Mouse (Mus musculus) ES-E14 (cell line): ENCODE data around the gene Kcnab2. TPM values are rescaled to one million over a fixed set of nuclear protein-coding genes. Genes with fewer than 3 reads are reported as not detected.

Experiments
- DNase-seq: peaks from one replicate; pipeline ENCODE4 v3.0.0-alpha.2; 2013; ENCODE audit warnings: low read depth, low spot score
- H3K27ac ChIP-seq: 2 replicates; pipeline ENCODE4 v1.5.1; 2012; ENCODE audit warnings: low read depth, mild to moderate bottlenecking, low read length, moderate library complexity, mixed read lengths; ENCODE audit not compliant: poor library complexity, insufficient read depth, severe bottlenecking
- H3K36me3 ChIP-seq: 2 replicates; pipeline ENCODE4 v1.6.1; 2012; ENCODE audit warnings: mild to moderate bottlenecking, low read length, moderate library complexity, mixed read lengths; ENCODE audit not compliant: control insufficient read depth, poor library complexity, insufficient read depth, severe bottlenecking
- H3K4me1 ChIP-seq, 2 experiments: fragments of 150-350 bp in 1 of 2; sonication (generic) in 1 of 2; 2 replicates each; pipeline ENCODE4 v1.6.1; 2012; ENCODE audit warnings: low read length in 2 of 2, mild to moderate bottlenecking in 1 of 2, mixed read lengths in 1 of 2; ENCODE audit not compliant: control insufficient read depth in 2 of 2, insufficient read depth in 2 of 2, poor library complexity in 1 of 2
- H3K4me3 ChIP-seq, 2 experiments: fragments of 150-350 bp in 1 of 2; sonication (generic) in 1 of 2; 2 replicates each; pipeline ENCODE4 v1.5.1; 2012; ENCODE audit warnings: low read length in 2 of 2, low read depth in 1 of 2, mild to moderate bottlenecking in 1 of 2, mixed read lengths in 1 of 2; ENCODE audit not compliant: insufficient read depth in 1 of 2, poor library complexity in 1 of 2, severe bottlenecking in 1 of 2
- H3K9ac ChIP-seq: 2 replicates; pipeline ENCODE4 v1.6.1; 2012; ENCODE audit warnings: low read depth, mild to moderate bottlenecking, low read length, mixed read lengths; ENCODE audit not compliant: poor library complexity, insufficient read depth, severe bottlenecking
- H3K9me3 ChIP-seq: fragments of 150-350 bp; sonication (generic); 2 replicates; pipeline ENCODE4 v1.6.1; 2012; ENCODE audit warnings: low read depth, mild to moderate bottlenecking, low read length; ENCODE audit not compliant: control insufficient read depth, insufficient read depth
- CHD2 ChIP-seq: IDR thresholded peaks from 2 replicates; pipeline ENCODE4 v1.6.1; 2014; ENCODE audit warnings: mild to moderate bottlenecking, low read depth, low read length, inconsistent platforms
- HCFC1 ChIP-seq: IDR thresholded peaks from 2 replicates; pipeline ENCODE4 v1.6.1; 2012; ENCODE audit warnings: low read length, inconsistent platforms, borderline replicate concordance; ENCODE audit not compliant: insufficient read depth
- MAFK ChIP-seq: IDR thresholded peaks from 2 replicates; pipeline ENCODE4 v1.6.1; 2014; ENCODE audit warnings: mild to moderate bottlenecking, low read depth, low read length, inconsistent platforms; ENCODE audit not compliant: insufficient read depth
- ZC3H11A ChIP-seq: IDR thresholded peaks from 2 replicates; pipeline ENCODE4 v1.6.1; 2012; ENCODE audit warnings: low read depth, mild to moderate bottlenecking, inconsistent platforms, low read length, borderline replicate concordance
- ZNF384 ChIP-seq: IDR thresholded peaks from 2 replicates; pipeline ENCODE4 v1.6.1; 2012; ENCODE audit warnings: low read depth, low read length, inconsistent platforms
- in situ Hi-C, 2 experiments: fragments of 600-800 bp; cut with MboI; formaldehyde crosslinking; loops; one replicate each; pipeline ENCODE4 v1.15.1; 2025; ENCODE audit warnings: low sequenced_read_pairs in 2 of 2, inconsistent platforms in 1 of 2; ENCODE audit not compliant: unreplicated experiment in 2 of 2
- total RNA-seq: library from RNA; depleted of rRNA; stranded (reverse); fragments of 300-350 nt; gene quantifications from 2 replicates; pipeline ENCODE4 v1.2.3, GENCODE M21; 2012; rRNA removed

Gene Kcnab2
- 1.6 TPM in 2 replicates for total RNA-seq

- TF ChIP-seq CHD2, result peak; percentile 75
- peak; percentile 47; the same call in 1 of the 2 replicates for TF ChIP-seq MAFK
- TF ChIP-seq ZC3H11A, result no peak
- TF ChIP-seq HCFC1, result no peak; the same call in 1 of the 2 replicates
- TF ChIP-seq ZNF384, result no peak
- Histone ChIP-seq H3K36me3 (no peaks in the 10 kb centered on the region), H3K4me1 (peaks cover 0 to 21% of the 10 kb centered on the region in 2 experiments; a peak in 2 of 4 replicates), H3K27ac (no peak within 1 kb of the TSS; the same call in 1 of the 2 replicates), H3K9ac (peak within 1 kb of the TSS; percentile 86), H3K4me3 (peak within 1 kb of the TSS; percentile 85 to 86), H3K9me3 (no peaks in the 10 kb centered on the region)
- in situ Hi-C loops, result no loop called here
- DNase-seq, result peak; percentile 99
Observed at GRCm38 (mm10) chr4:152477466-152478223, at the start of gene Kcnab2. Gene Kcnab2 (minus strand): TSS chr4:152477871.

GRCm38 (mm10) chr4:152520083-152520482 lies 42.4 kb upstream of the Kcnab2 start:
- no peaks in the 10 kb centered on the region; the same call in 1 of the 2 replicates for H3K36me3 ChIP-seq
- TF ChIP-seq MAFK (no peak), ZNF384 (peak; percentile 86), ZC3H11A (no peak), HCFC1 (no peak), CHD2 (no peak)
- H3K9me3 ChIP-seq, result no peaks in the 10 kb centered on the region
- H3K4me3 ChIP-seq, result no peak overlapping the region
- peak; percentile 68 for DNase-seq
- H3K9ac ChIP-seq, result no peak overlapping the region
- H3K4me1 ChIP-seq, result peaks cover 0 to 13% of the 10 kb centered on the region in 2 experiments; a peak in 1 of 4 replicates
- no peak overlapping the region for H3K27ac ChIP-seq
- in situ Hi-C loops, result no loop called here

- H3K36me3 ChIP-seq, result no peaks in the 10 kb centered on the region
- TF ChIP-seq HCFC1 (no peak), CHD2 (no peak), MAFK (no peak), ZNF384 (no peak), ZC3H11A (no peak)
- H3K9ac ChIP-seq, result no peak overlapping the region
- H3K4me1 ChIP-seq, result peaks cover 0 to 19% of the 10 kb centered on the region in 2 experiments; a peak in 1 of 4 replicates
- H3K9me3 ChIP-seq, result no peaks in the 10 kb centered on the region
- in situ Hi-C loops, result no loop called here
- no peak overlapping the region for H3K27ac ChIP-seq
- H3K4me3 ChIP-seq, result no peak overlapping the region
- DNase-seq, result no peak
Observed at GRCm38 (mm10) chr4:152519106-152519505, 41.4 kb upstream of the Kcnab2 start.

- DNase-seq, result no peak
- H3K27ac ChIP-seq, result no peak overlapping the region
- TF ChIP-seq ZC3H11A (no peak), ZNF384 (no peak), MAFK (no peak), HCFC1 (no peak), CHD2 (no peak)
- no peaks in the 10 kb centered on the region for H3K9me3 ChIP-seq
- in situ Hi-C loops, result no loop called here
- H3K36me3 ChIP-seq, result no peaks in the 10 kb centered on the region
- H3K9ac ChIP-seq, result no peak overlapping the region
- no peak overlapping the region; a peak in 1 of 4 replicates for H3K4me3 ChIP-seq
- peaks cover 0 to 18% of the 10 kb centered on the region in 2 experiments; a peak in 1 of 4 replicates for H3K4me1 ChIP-seq
Observed at GRCm38 (mm10) chr4:152514884-152515283, 37.2 kb upstream of the Kcnab2 start.
